Mouse (Mus musculus): ENCODE results near the gene Ptger4.

DNA sequence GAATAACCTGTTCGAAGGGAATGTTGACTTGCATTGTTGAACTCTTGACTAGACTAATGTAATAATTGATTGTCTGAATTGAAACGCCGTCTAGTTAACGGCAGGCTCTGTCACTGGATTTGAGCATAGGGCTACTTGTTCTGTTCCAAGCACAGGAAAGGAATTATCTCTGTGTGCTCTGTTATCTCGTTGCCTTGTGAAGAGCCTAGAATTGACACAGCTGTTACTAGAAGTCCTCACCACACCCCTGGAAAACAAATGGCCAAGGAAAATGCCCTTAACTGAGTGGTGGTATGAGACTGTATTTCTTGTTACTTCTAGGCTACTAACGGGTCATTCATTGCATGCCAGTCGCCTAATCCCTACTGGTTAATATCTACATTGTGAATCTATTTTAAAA, 5.9 kb downstream of the Ptger4 start:
- TF ChIP-seq CTCF (IDR thresholded peaks at IDR 0.05; ENCODE audit: low read depth) = no peak
- no peak for TF ChIP-seq EP300 (optimal IDR thresholded peaks at IDR 0.05)
